Mouse (Mus musculus) ES-E14 (cell line): Measurements from ENCODE around the gene Palm.

Experiments used
- CHD2 ChIP-seq: IDR thresholded peaks from 2 replicates; pipeline ENCODE4 v1.6.1; 2014; ENCODE audit warnings: mild to moderate bottlenecking, low read depth, low read length, inconsistent platforms
- MAFK ChIP-seq: IDR thresholded peaks from 2 replicates; pipeline ENCODE4 v1.6.1; 2014; ENCODE audit warnings: mild to moderate bottlenecking, low read depth, low read length, inconsistent platforms; ENCODE audit not compliant: insufficient read depth
- ZC3H11A ChIP-seq: IDR thresholded peaks from 2 replicates; pipeline ENCODE4 v1.6.1; 2012; ENCODE audit warnings: low read depth, mild to moderate bottlenecking, inconsistent platforms, low read length, borderline replicate concordance
- ZNF384 ChIP-seq: IDR thresholded peaks from 2 replicates; pipeline ENCODE4 v1.6.1; 2012; ENCODE audit warnings: low read depth, low read length, inconsistent platforms

GRCm38 (mm10) chr10:79815671-79816494 is 22.5 kb downstream of the Palm start:
- TF ChIP-seq ZNF384 (no peak), MAFK (no peak), ZC3H11A (no peak), CHD2 (no peak)
